Mouse (Mus musculus) urinary bladder, postnatal 25 days (tissue): ENCODE data around the gene Ccpg1.
A peak's percentile ranks its signal among the peaks of the same experiment; 100 is the strongest.

Source experiments
- DNase-seq: peaks from one replicate; pipeline ENCODE4 v3.0.0; 2022; ENCODE audit warnings: low spot score

Gene Ccpg1

GRCm38 (mm10) chr9:72996167-72996566, 10.9 kb downstream of the Ccpg1 start:
- no peak for DNase-seq

- no peak for DNase-seq
Measured at GRCm38 (mm10) chr9:72996806-72997205, 11.6 kb downstream of the Ccpg1 start.

GRCm38 (mm10) chr9:73000487-73000886, 15.3 kb downstream of the Ccpg1 start:
- DNase-seq = no peak

GRCm38 (mm10) chr9:73001314-73002011, 16.2 kb downstream of the Ccpg1 start:
- no peak for DNase-seq

- no peak for DNase-seq
Measured at GRCm38 (mm10) chr9:73002177-73002576, 16.9 kb downstream of the Ccpg1 start.

GRCm38 (mm10) chr9:73004076-73004475, 18.8 kb downstream of the Ccpg1 start:
- DNase-seq = no peak

- DNase-seq = no peak
Measured at GRCm38 (mm10) chr9:73005106-73005505, 19.9 kb downstream of the Ccpg1 start.

- no peak for DNase-seq
Measured at GRCm38 (mm10) chr9:73006175-73006574, 20.9 kb downstream of the Ccpg1 start.

- DNase-seq = no peak
Measured at GRCm38 (mm10) chr9:73008384-73008783, 23.2 kb downstream of the Ccpg1 start.

GRCm38 (mm10) chr9:73012629-73013028, 27.4 kb downstream of the Ccpg1 start:
- no peak for DNase-seq

GRCm38 (mm10) chr9:73014724-73015123, 29.5 kb downstream of the Ccpg1 start:
- no peak for DNase-seq

GRCm38 (mm10) chr9:73019841-73020240, 34.6 kb downstream of the Ccpg1 start:
- DNase-seq = no peak

GRCm38 (mm10) chr9:73020566-73021097, 35.4 kb downstream of the Ccpg1 start:
- no peak for DNase-seq

GRCm38 (mm10) chr9:73025818-73026636, 40.8 kb downstream of the Ccpg1 start:
- DNase-seq = no peak

- DNase-seq = no peak
Measured at GRCm38 (mm10) chr9:73030443-73030842, 45.2 kb downstream of the Ccpg1 start.

- no peak for DNase-seq
Measured at GRCm38 (mm10) chr9:73031421-73031820, 46.2 kb downstream of the Ccpg1 start.

GRCm38 (mm10) chr9:73033406-73033805, 48.2 kb downstream of the Ccpg1 start:
- DNase-seq = no peak

- peak; percentile 91 for DNase-seq
Measured at GRCm38 (mm10) chr9:73039222-73039945, 54.2 kb downstream of the Ccpg1 start.

- DNase-seq = no peak
Measured at GRCm38 (mm10) chr9:73040080-73040479, 54.9 kb downstream of the Ccpg1 start, which contains the start of gene Pigb. Gene Pigb (minus strand): TSS chr9:73040378.

GRCm38 (mm10) chr9:73044146-73045079, 59.2 kb downstream of the Ccpg1 start, which contains the start of gene Rab27a:
Gene Rab27a (plus strand): TSS chr9:73044854.
- DNase-seq = peak; percentile 88

- DNase-seq = no peak
Measured at GRCm38 (mm10) chr9:73045204-73045603, 60.0 kb downstream of the Ccpg1 start.
